11 mouse cellular contexts compared by ENCODE assay signal in genomic region chr10:63978101-63978500, GRCm38 (mm10). TPM values are rescaled to one million over a fixed set of nuclear protein-coding genes. Genes with fewer than 3 reads are reported as not detected.
DNase-seq lines count a peak whose midpoint lies in the region; ATAC-seq and TF ChIP-seq lines count a peak whose summit lies in the region.
"Had no signal": no experiment of that assay in that cellular context is flagged by ENCODE, and none has a peak within 500 bp of the region (broad histone marks: within the 10 kb centered on the region; RNA-seq: fewer than 3 reads in every experiment).

No protein-coding gene starts in this region.

- TF ChIP-seq CTCF in cerebellum, adult 2 months (IDR thresholded peaks at IDR 0.05; ENCODE audit: borderline replicate concordance, insufficient read depth, low read depth, low read length), result no peak

- H3K27ac ChIP-seq in cerebellum, adult 2 months (ENCODE audit: insufficient read depth, low read length), result 0 out of 2 replicates have a peak overlapping the region, but pooled peaks have one; percentile 62
- H3K27ac ChIP-seq in limb, embryonic 12.5 days, result no peak overlapping the region
- no peak overlapping the region for H3K27ac ChIP-seq in limb, embryonic 10.5 days
- no peak overlapping the region for H3K27ac ChIP-seq in intestine, embryonic 15.5 days

- H3K27me3 ChIP-seq in cerebellum, adult 2 months (ENCODE audit: control insufficient read depth, insufficient read depth, low read length), result no peaks in the 10 kb centered on the region
- H3K27me3 ChIP-seq in limb, embryonic 12.5 days, result no peaks in the 10 kb centered on the region
- no peaks in the 10 kb centered on the region for H3K27me3 ChIP-seq in limb, embryonic 10.5 days (ENCODE audit: low read depth, poor library complexity, severe bottlenecking)
- no peaks in the 10 kb centered on the region for H3K27me3 ChIP-seq in intestine, embryonic 15.5 days (replicated peaks)

- ATAC-seq in limb, embryonic 12.5 days (ENCODE audit: insufficient number of reproducible peaks, insufficient read depth, low FRiP score, low TSS enrichment, low read depth), result no peak
- ATAC-seq in intestine, embryonic 15.5 days, result no peak

- no peak overlapping the region for H3K9ac ChIP-seq in limb, embryonic 12.5 days (replicated peaks)
- H3K9ac ChIP-seq in intestine, embryonic 15.5 days, result no peak overlapping the region

- no peaks in the 10 kb centered on the region for H3K9me3 ChIP-seq in limb, embryonic 12.5 days
- H3K9me3 ChIP-seq in limb, embryonic 10.5 days (replicated peaks), result no peaks in the 10 kb centered on the region
- no peaks in the 10 kb centered on the region for H3K9me3 ChIP-seq in intestine, embryonic 15.5 days

- no peak for TF ChIP-seq POLR2A in cerebellum, adult 2 months (IDR thresholded peaks at IDR 0.05; ENCODE audit: borderline replicate concordance, insufficient read depth, low read length)

- H3K4me1 ChIP-seq in cerebellum, adult 2 months (ENCODE audit: control insufficient read depth, insufficient read depth, low read length), result peaks cover 8% of the 10 kb centered on the region
- H3K4me1 ChIP-seq in limb, embryonic 12.5 days (replicated peaks), result 0 out of 2 replicates have a peak, but pooled peaks cover 8% of the 10 kb centered on the region
- peaks cover 11% of the 10 kb centered on the region; the same call in 1 of the 2 replicates for H3K4me1 ChIP-seq in limb, embryonic 10.5 days
- 0 out of 2 replicates have a peak, but pooled peaks cover 3% of the 10 kb centered on the region for H3K4me1 ChIP-seq in intestine, embryonic 15.5 days (replicated peaks)

- H3K4me3 ChIP-seq in cerebellum, adult 2 months (replicated peaks; ENCODE audit: insufficient read depth, low read depth, low read length), result no peak overlapping the region
- H3K4me3 ChIP-seq in limb, embryonic 12.5 days (replicated peaks), result 0 out of 2 replicates have a peak overlapping the region, but pooled peaks have one; percentile 17
- H3K4me3 ChIP-seq in limb, embryonic 10.5 days, result no peak overlapping the region
- peak overlapping the region; percentile 15 for H3K4me3 ChIP-seq in intestine, embryonic 15.5 days (replicated peaks)

- WGBS in cerebellum, adult 2 months, result 14% methylated on average over 11 of the region's 11 CpGs
- WGBS in limb, embryonic 12.5 days, result 32% methylated on average over 11 of the region's 11 CpGs
- WGBS in limb, embryonic 10.5 days, result 56% methylated on average over 11 of the region's 11 CpGs
- WGBS in intestine, embryonic 15.5 days, result 10% methylated on average over 11 of the region's 11 CpGs

- no peaks in the 10 kb centered on the region for H3K36me3 ChIP-seq in limb, embryonic 12.5 days
- H3K36me3 ChIP-seq in limb, embryonic 10.5 days, result no peaks in the 10 kb centered on the region
- H3K36me3 ChIP-seq in intestine, embryonic 15.5 days, result no peaks in the 10 kb centered on the region

- H3K4me2 ChIP-seq in limb, embryonic 12.5 days, result peak overlapping the region; percentile 44
- H3K4me2 ChIP-seq in intestine, embryonic 15.5 days (replicated peaks), result peak overlapping the region; percentile 54

- DNase-seq in cerebellum, adult 2 months, result no peak
- no peak for DNase-seq in cerebellum, adult 9-11 months
- no peak for DNase-seq in limb, embryonic 10.5 days (ENCODE audit: low spot score)
- DNase-seq in retina, embryonic 14.5 days (ENCODE audit: low spot score), result peak; percentile 18
- no peak for DNase-seq in frontal cortex, postnatal 10 days (ENCODE audit: low spot score in 2 of 2)
- DNase-seq in layer of hippocampus, postnatal 10 days (ENCODE audit: low spot score in 2 of 2), result no peak
- DNase-seq: cerebellum, adult 11 months; gastrocnemius, postnatal 36 days had no signal

RNA-seq across cellular contexts. Expression of gene Gm10118, which starts 50.9 kb away (rescaled TPM):
- polyA plus RNA-seq in cerebellum, adult 2 months (2012; rRNA removed), result 6.3 and 6.6 TPM in 2 replicates
- not detected in 2 replicates for polyA plus RNA-seq in limb, embryonic 12.5 days (2016; fragmentation: Nextera tagmentation; extraction: Ambion mirVana)
- not detected in 2 replicates for polyA plus RNA-seq in limb, embryonic 10.5 days (2016; fragmentation: Nextera tagmentation; extraction: Ambion mirVana)
- polyA plus RNA-seq in intestine, embryonic 15.5 days (2015; fragmentation: Nextera tagmentation; extraction: Ambion mirVana), result 0.10 TPM in 2 replicates
- total RNA-seq in layer of hippocampus, postnatal 10 days (2021), result 1 to 10 TPM; 2.0 to 2.4 TPM
- total RNA-seq: gastrocnemius, postnatal 36 days had no signal
- polyA plus RNA-seq: testis, adult 2 months had no signal

Comparison
In these comparisons a context has a peak if more than half of its experiments do, and no peak if none do; other contexts are left out.
1. H3K4me3 ChIP-seq: peak in limb, embryonic 12.5 days (single experiment) and intestine, embryonic 15.5 days (single experiment); none in cerebellum, adult 2 months (single experiment) and limb, embryonic 10.5 days (single experiment).